ENCODE assay signal across 9 mouse cellular contexts in genomic region chr7:39588037-39588436, GRCm38 (mm10).
DNase-seq lines count a peak whose midpoint lies in the region; ATAC-seq and TF ChIP-seq lines count a peak whose summit lies in the region.
"Had no signal": no experiment of that assay in that cellular context is flagged by ENCODE, and none has a peak within 500 bp of the region (broad histone marks: within the 10 kb centered on the region; RNA-seq: fewer than 3 reads in every experiment).

No protein-coding gene starts in this region.

- peak overlapping the region; percentile 70 for H3K4me3 ChIP-seq in gastrocnemius, adult 2 months
- peak overlapping the region; percentile 73 for H3K4me3 ChIP-seq in E14TG2a.4 (replicated peaks; ENCODE audit: low read length)
- H3K4me3 ChIP-seq in hindbrain, embryonic 10.5 days: peak overlapping the region; percentile 55
- H3K4me3 ChIP-seq in liver, embryonic 15.5 days (replicated peaks): no peak overlapping the region

- DNase-seq in gastrocnemius, adult 2 months: no peak
- no peak for DNase-seq in gastrocnemius, postnatal 14 days
- no peak for DNase-seq in hindbrain, embryonic 10.5 days (ENCODE audit: low spot score)
- DNase-seq in yolk sac, embryonic 10.5 days (ENCODE audit: low spot score): no peak
- DNase-seq in frontal cortex, adult 2 months (ENCODE audit: extremely low spot score in 1 of 2, low spot score in 1 of 2): no peak
- no peak for DNase-seq in cerebellum, postnatal 25 days

- intact Hi-C loops in gastrocnemius, adult 2 months (cut with DNase I): no loop called here
- intact Hi-C loops in gastrocnemius, postnatal 14 days (cut with DNase I; ENCODE audit: low total_unique reads): no loop called here

- H3K9me3 ChIP-seq in E14TG2a.4 (ENCODE audit: low read length): no peaks in the 10 kb centered on the region
- no peaks in the 10 kb centered on the region for H3K9me3 ChIP-seq in hindbrain, embryonic 10.5 days
- no peaks in the 10 kb centered on the region for H3K9me3 ChIP-seq in liver, embryonic 15.5 days (replicated peaks)

- H3K27me3 ChIP-seq in E14TG2a.4 (ENCODE audit: insufficient read depth, low read length): no peaks in the 10 kb centered on the region
- peaks cover 5% of the 10 kb centered on the region; the same call in 1 of the 2 replicates for H3K27me3 ChIP-seq in hindbrain, embryonic 10.5 days (ENCODE audit: insufficient read depth, poor library complexity, severe bottlenecking)
- peaks cover 13% of the 10 kb centered on the region for H3K27me3 ChIP-seq in liver, embryonic 15.5 days

- H3K4me2 ChIP-seq in liver, embryonic 15.5 days: peak overlapping the region; percentile 59

- no peak for TF ChIP-seq CTCF in gastrocnemius, adult 2 months (IDR thresholded peaks at IDR 0.05)
- TF ChIP-seq CTCF in E14TG2a.4 (conservative IDR thresholded peaks at IDR 0.05; ENCODE audit: low read length): no peak

- 86% methylated on average over 1 of the region's 1 CpGs for WGBS in hindbrain, embryonic 10.5 days
- WGBS in liver, embryonic 15.5 days (ENCODE audit: insufficient replicate concordance): 72% methylated on average over 1 of the region's 1 CpGs

- no peak overlapping the region for H3K9ac ChIP-seq in liver, embryonic 15.5 days

- no peaks in the 10 kb centered on the region for H3K36me3 ChIP-seq in E14TG2a.4 (ENCODE audit: insufficient read depth, low read length)
- no peaks in the 10 kb centered on the region for H3K36me3 ChIP-seq in hindbrain, embryonic 10.5 days
- no peaks in the 10 kb centered on the region for H3K36me3 ChIP-seq in liver, embryonic 15.5 days (replicated peaks)

- no peak for ATAC-seq in liver, embryonic 15.5 days (ENCODE audit: insufficient read depth)

- peaks cover 28% of the 10 kb centered on the region for H3K4me1 ChIP-seq in E14TG2a.4 (replicated peaks; ENCODE audit: low read depth, low read length)
- no peaks in the 10 kb centered on the region for H3K4me1 ChIP-seq in hindbrain, embryonic 10.5 days (replicated peaks)
- no peaks in the 10 kb centered on the region for H3K4me1 ChIP-seq in liver, embryonic 15.5 days (replicated peaks)

- no peak overlapping the region for H3K27ac ChIP-seq in gastrocnemius, adult 2 months
- 0 out of 2 replicates have a peak overlapping the region, but pooled peaks have one; percentile 85 for H3K27ac ChIP-seq in hindbrain, embryonic 10.5 days
- no peak overlapping the region for H3K27ac ChIP-seq in liver, embryonic 15.5 days (replicated peaks)
- H3K27ac ChIP-seq: macrophage had no signal
